Mouse (Mus musculus) kidney, adult 18-20 months (tissue): ENCODE measurements around the gene Polr3b.

ENCODE experiments used
- DNase-seq: peaks from one replicate; pipeline ENCODE4 v3.0.0; 2021

Gene Polr3b

DNA sequence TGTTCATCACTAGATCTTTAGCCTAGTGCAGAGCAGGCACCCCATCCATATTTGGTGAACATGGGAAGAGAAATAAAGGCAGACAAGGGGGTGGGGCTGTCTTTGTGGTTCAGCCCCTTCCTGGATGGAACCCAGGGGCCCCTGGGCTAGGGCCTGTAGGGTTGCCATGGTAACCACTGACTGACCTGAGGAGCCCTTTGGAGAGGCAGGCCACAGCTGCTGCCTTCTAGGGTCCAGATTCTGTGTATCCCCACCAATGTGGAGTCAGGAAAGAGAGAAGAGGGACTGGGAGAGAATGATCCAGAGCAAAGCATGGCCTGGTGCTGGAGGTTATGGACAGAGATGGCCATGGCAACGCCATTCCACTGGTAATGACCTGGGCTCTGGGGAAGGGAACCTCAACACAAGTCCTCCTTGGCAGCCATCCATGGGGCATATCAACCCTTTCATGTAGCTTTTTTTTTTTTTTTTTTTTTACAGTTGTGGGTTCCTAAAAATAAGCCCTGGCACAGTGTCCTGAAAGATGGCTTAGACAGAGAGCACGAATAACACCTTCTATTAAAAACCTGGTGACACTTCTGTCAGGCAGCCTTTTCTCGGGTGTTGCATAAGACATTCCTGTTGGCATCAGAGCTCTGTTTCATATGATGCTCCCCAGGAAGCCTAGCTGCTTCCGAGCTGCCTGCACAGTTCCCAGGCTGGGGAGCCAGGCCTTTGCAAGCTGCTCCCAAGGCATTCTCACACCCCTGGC is 150.5 kb downstream of the Polr3b start:
- DNase-seq: no peak

DNA sequence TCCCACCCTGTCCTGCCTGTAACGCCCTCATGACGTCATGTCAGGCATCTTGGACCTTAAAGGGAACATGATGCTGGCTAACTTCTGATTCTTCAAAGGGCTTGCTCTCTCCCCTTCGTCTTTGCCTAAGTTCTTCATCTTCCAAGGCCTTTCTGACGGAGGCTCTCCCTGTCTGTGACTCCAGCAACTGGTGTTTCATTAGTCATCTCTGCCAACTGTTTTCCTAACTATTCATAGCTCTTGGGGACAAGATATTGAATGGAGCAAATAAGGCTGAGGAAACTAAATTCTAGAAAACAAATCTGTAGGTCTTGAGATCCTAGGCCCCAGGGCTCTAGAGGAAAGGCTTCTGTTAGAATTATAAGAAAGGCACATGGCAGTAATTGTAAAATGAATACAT is 151.8 kb downstream of the Polr3b start:
- DNase-seq: no peak

DNA sequence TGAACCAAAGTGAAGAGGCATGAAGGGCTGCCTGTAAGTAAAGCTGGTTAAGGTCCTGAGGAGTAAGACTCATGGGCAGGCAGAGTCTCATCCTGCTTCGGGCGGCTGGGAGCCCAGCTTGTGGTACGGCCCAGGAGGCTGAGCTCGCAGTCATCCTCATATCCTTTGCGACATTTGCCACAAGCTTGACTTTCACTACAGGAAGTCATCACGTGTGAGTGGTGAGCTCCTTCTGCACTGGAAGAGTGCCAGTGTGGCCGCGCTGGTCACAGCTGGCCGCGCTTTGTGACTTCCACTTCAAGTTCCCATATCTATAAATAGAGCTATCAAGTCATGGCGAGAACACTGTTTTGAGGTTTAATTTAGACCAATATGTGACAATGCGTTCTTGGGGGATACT is 152.5 kb downstream of the Polr3b start:
- peak; percentile 40 for DNase-seq
